Mouse (Mus musculus) liver, adult 2 months (tissue): ENCODE data around the gene Swi5.

ENCODE experiments used
- CTCF ChIP-seq: fragments of 200-500 bp; IDR thresholded peaks from 2 replicates; pipeline ENCODE4 v1.5.1; 2011; ENCODE audit warnings: low read depth, low read length, control low read depth
- POLR2A ChIP-seq: fragments of 200-500 bp; IDR thresholded peaks from 2 replicates; pipeline ENCODE4 v1.6.1; 2011; ENCODE audit warnings: low read length, control low read depth; ENCODE audit not compliant: insufficient read depth; ENCODE audit errors: extremely low read depth

DNA sequence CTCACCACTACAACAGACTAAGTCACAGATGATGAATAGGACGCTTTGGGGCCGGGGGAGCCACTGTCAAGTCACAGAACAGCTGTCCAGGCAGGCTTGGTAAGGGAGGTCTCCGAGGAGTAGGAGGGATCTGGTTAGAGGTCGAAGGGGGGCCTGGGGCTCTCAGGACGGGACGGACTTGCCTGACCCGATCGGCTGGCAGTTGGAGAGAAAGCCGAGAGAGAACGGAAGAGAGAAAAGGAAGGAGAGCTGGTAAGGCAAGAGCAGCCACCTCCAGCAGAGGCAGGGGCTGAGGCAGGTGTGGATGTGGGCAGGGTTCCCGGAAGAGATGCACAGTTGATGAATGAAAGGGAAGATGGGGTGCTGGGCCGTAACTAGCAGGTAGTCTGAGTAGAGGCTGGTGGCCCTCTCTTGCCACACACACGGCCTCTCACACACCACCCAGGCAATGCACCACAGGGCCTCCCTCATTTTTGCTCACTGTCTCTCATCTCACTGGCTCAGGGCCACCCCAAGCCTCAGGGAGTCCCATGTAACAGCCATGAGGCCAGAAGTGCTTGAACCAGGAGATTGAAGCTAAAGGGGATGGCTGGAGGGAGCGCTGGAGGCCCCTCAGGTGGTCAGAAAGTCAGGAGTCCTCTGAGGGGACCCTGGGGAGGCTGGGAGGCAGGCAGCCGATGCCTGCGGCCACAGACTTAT, 21.1 kb upstream of the Swi5 start:
- TF ChIP-seq POLR2A (no peak), CTCF (no peak)
